Mouse (Mus musculus) neural tube, embryonic 14.5 days (tissue): ENCODE results near the gene Rpl9. TPM values are rescaled to one million over a fixed set of nuclear protein-coding genes. Genes with fewer than 3 reads are reported as not detected.

Experiments used
- ATAC-seq: fragments of 200-750 bp; cut with Nextera tagmentation; 2 replicates; pipeline ENCODE4 v1.8.0; 2017; ENCODE audit warnings: low read depth, mild to moderate bottlenecking, moderate TSS enrichment, moderate library complexity
- H3K27ac ChIP-seq: fragments of 300-500 bp; sonication (generic); 2 replicates; pipeline ENCODE4 v1.5.1; 2014; ENCODE audit warnings: low read depth, mild to moderate bottlenecking, control low read depth, low read length, moderate library complexity, mixed read lengths
- H3K27me3 ChIP-seq: fragments of 300-500 bp; sonication (generic); 2 replicates; pipeline ENCODE4 v1.6.1; 2014; ENCODE audit warnings: low read length; ENCODE audit not compliant: control insufficient read depth, insufficient read depth
- H3K36me3 ChIP-seq: fragments of 300-500 bp; sonication (generic); 2 replicates; pipeline ENCODE4 v1.6.1; 2014; ENCODE audit warnings: low read length, mixed read lengths; ENCODE audit not compliant: control insufficient read depth, insufficient read depth
- H3K4me1 ChIP-seq: fragments of 300-500 bp; sonication (generic); 2 replicates; pipeline ENCODE4 v1.6.1; 2014; ENCODE audit warnings: low read length; ENCODE audit not compliant: control insufficient read depth, insufficient read depth
- H3K4me2 ChIP-seq: fragments of 300-500 bp; sonication (generic); 2 replicates; pipeline ENCODE4 v1.6.1; 2014; ENCODE audit warnings: mild to moderate bottlenecking, low read depth, low read length, control low read depth
- H3K4me3 ChIP-seq: fragments of 300-500 bp; sonication (generic); 2 replicates; pipeline ENCODE4 v1.5.1; 2014; ENCODE audit warnings: low read depth, low read length, control low read depth, mixed read lengths
- H3K9ac ChIP-seq: fragments of 300-500 bp; sonication (generic); replicated peaks from 2 replicates; pipeline ENCODE4 v1.6.1; 2014; ENCODE audit warnings: low read depth, mild to moderate bottlenecking, control low read depth, low read length, mixed read lengths
- H3K9me3 ChIP-seq: fragments of 300-500 bp; sonication (generic); 2 replicates; pipeline ENCODE4 v1.6.1; 2016; ENCODE audit warnings: low read length; ENCODE audit not compliant: control insufficient read depth
- WGBS: fragments of 180-500 bp; shearing (Covaris S2); extraction: QIAGEN DNeasy Blood & Tissue Kit; methylation state at CpG from one replicate; pipeline ENCODE4 v1.1.7; 2014; 5-methylcytosine and 5-hydroxymethylcytosine counted together
- polyA plus RNA-seq: library from polyadenylated mRNA; unstranded; fragments of >200 nt; fragmentation: Nextera tagmentation; extraction: Ambion mirVana; gene quantifications from 2 replicates; pipeline ENCODE4 v1.2.1, GENCODE M21; 2014

Gene Rpl9
- polyA plus RNA-seq, 1 experiment from 2014 or later, result 605 TPM

- Histone ChIP-seq H3K4me2 (no peak overlapping the region), H3K4me3 (no peak overlapping the region), H3K9ac (no peak overlapping the region), H3K27me3 (no peaks in the 10 kb centered on the region), H3K36me3 (peaks cover 13% of the 10 kb centered on the region; the same call in 1 of the 2 replicates), H3K27ac (no peak overlapping the region), H3K4me1 (no peaks in the 10 kb centered on the region), H3K9me3 (no peaks in the 10 kb centered on the region)
- WGBS, result 93% methylated on average over 6 of the region's 6 CpGs
- no peak for ATAC-seq
These were observed 33.0 kb upstream of the Rpl9 start for GRCm38 (mm10) chr5:65424215-65424614.

- Histone ChIP-seq H3K27me3 (no peaks in the 10 kb centered on the region), H3K36me3 (peaks cover 19% of the 10 kb centered on the region), H3K4me1 (no peaks in the 10 kb centered on the region), H3K27ac (no peak overlapping the region), H3K4me3 (no peak overlapping the region), H3K9me3 (no peaks in the 10 kb centered on the region), H3K4me2 (no peak overlapping the region), H3K9ac (no peak overlapping the region)
- WGBS, result 94% methylated on average over 8 of the region's 8 CpGs
- no peak for ATAC-seq
These were observed 31.6 kb upstream of the Rpl9 start for GRCm38 (mm10) chr5:65422803-65423202.

- no peak overlapping the region for H3K4me3 ChIP-seq
- no peaks in the 10 kb centered on the region for H3K4me1 ChIP-seq
- ATAC-seq, result no peak
- no peak overlapping the region for H3K4me2 ChIP-seq
- H3K9me3 ChIP-seq, result no peaks in the 10 kb centered on the region
- H3K27ac ChIP-seq, result no peak overlapping the region
- WGBS, result 72% methylated on average over 6 of the region's 6 CpGs
- no peaks in the 10 kb centered on the region for H3K27me3 ChIP-seq
- no peak overlapping the region for H3K9ac ChIP-seq
- H3K36me3 ChIP-seq, result peaks cover 39% of the 10 kb centered on the region
These were observed 29.6 kb upstream of the Rpl9 start for GRCm38 (mm10) chr5:65420822-65421221.

GRCm38 (mm10) chr5:65419136-65419535 is 27.9 kb upstream of the Rpl9 start:
- H3K9me3 ChIP-seq, result no peaks in the 10 kb centered on the region
- ATAC-seq, result no peak

GRCm38 (mm10) chr5:65415653-65416458 is 24.6 kb upstream of the Rpl9 start:
- 27% methylated on average over 26 of the region's 26 CpGs for whole genome bisulfite sequencing
- Histone ChIP-seq H3K27ac (no peak overlapping the region; the same call in 1 of the 2 replicates), H3K27me3 (no peaks in the 10 kb centered on the region), H3K4me3 (no peak overlapping the region), H3K4me2 (no peak overlapping the region; the same call in 1 of the 2 replicates), H3K4me1 (no peaks in the 10 kb centered on the region), H3K9me3 (no peaks in the 10 kb centered on the region), H3K36me3 (peaks cover 47% of the 10 kb centered on the region), H3K9ac (no peak overlapping the region)
- ATAC-seq, result no peak

More at GRCm38 (mm10) chr5:65419136-65419535, 27.9 kb upstream of the Rpl9 start:
- Histone ChIP-seq H3K36me3 (peaks cover 44% of the 10 kb centered on the region), H3K9ac (no peak overlapping the region), H3K27me3 (no peaks in the 10 kb centered on the region), H3K4me3 (no peak overlapping the region), H3K27ac (no peak overlapping the region), H3K4me2 (no peak overlapping the region), H3K4me1 (no peaks in the 10 kb centered on the region)
- WGBS, result 81% methylated on average over 10 of the region's 10 CpGs

- peak overlapping the region; percentile 56; the same call in 1 of the 2 replicates for H3K27ac ChIP-seq
- ATAC-seq, result no peak
- H3K4me2 ChIP-seq, result no peak overlapping the region
- no peaks in the 10 kb centered on the region for H3K4me1 ChIP-seq
- H3K4me3 ChIP-seq, result no peak overlapping the region
- H3K9ac ChIP-seq, result no peak overlapping the region
- no peaks in the 10 kb centered on the region for H3K27me3 ChIP-seq
- 34% methylated on average over 12 of the region's 12 CpGs for WGBS
- H3K36me3 ChIP-seq, result peaks cover 31% of the 10 kb centered on the region
- H3K9me3 ChIP-seq, result no peaks in the 10 kb centered on the region
These were observed 16.7 kb upstream of the Rpl9 start for GRCm38 (mm10) chr5:65407989-65408388.

- Histone ChIP-seq H3K4me3 (no peak overlapping the region), H3K27ac (no peak overlapping the region), H3K9me3 (no peaks in the 10 kb centered on the region), H3K4me2 (no peak overlapping the region), H3K4me1 (no peaks in the 10 kb centered on the region), H3K27me3 (no peaks in the 10 kb centered on the region), H3K36me3 (peaks cover 33% of the 10 kb centered on the region), H3K9ac (no peak overlapping the region)
- peak; percentile 77; the same call in 1 of the 2 replicates for ATAC-seq
- 26% methylated on average over 2 of the region's 2 CpGs for WGBS
These were observed 10.2 kb upstream of the Rpl9 start for GRCm38 (mm10) chr5:65401251-65401994.

GRCm38 (mm10) chr5:65394425-65394824 is 3.2 kb upstream of the Rpl9 start:
- H3K9me3 ChIP-seq, result no peaks in the 10 kb centered on the region
- no peak overlapping the region for H3K27ac ChIP-seq
- no peak for ATAC-seq
- no peak overlapping the region for H3K9ac ChIP-seq
- WGBS, result 92% methylated on average over 7 of the region's 7 CpGs
- H3K4me2 ChIP-seq, result no peak overlapping the region
- no peaks in the 10 kb centered on the region; the same call in 1 of the 2 replicates for H3K27me3 ChIP-seq
- H3K4me3 ChIP-seq, result no peak overlapping the region
- H3K36me3 ChIP-seq, result peaks cover 5% of the 10 kb centered on the region
- H3K4me1 ChIP-seq, result peaks cover 8% of the 10 kb centered on the region

GRCm38 (mm10) chr5:65391753-65392152 is 509 bp upstream of the Rpl9 start:
- Histone ChIP-seq H3K4me1 (peaks cover 8% of the 10 kb centered on the region), H3K4me3 (peak overlapping the region; percentile 95), H3K27ac (peak overlapping the region; percentile 94), H3K27me3 (no peaks in the 10 kb centered on the region; the same call in 1 of the 2 replicates), H3K9ac (peak overlapping the region; percentile 98; the same call in 1 of the 2 replicates), H3K36me3 (peaks cover 24% of the 10 kb centered on the region), H3K4me2 (peak overlapping the region; percentile 56), H3K9me3 (no peaks in the 10 kb centered on the region)
- ATAC-seq, result peak; percentile 38
- 3% methylated on average over 12 of the region's 12 CpGs for WGBS
